Mouse (Mus musculus): ENCODE measurements around the gene Rtl5. TPM values are rescaled to one million over a fixed set of nuclear protein-coding genes. Genes with fewer than 3 reads are reported as not detected.

The Rtl5 gene
- polyA plus RNA-seq, 1 experiment from 2014 or later, result 5.0 TPM

DNA sequence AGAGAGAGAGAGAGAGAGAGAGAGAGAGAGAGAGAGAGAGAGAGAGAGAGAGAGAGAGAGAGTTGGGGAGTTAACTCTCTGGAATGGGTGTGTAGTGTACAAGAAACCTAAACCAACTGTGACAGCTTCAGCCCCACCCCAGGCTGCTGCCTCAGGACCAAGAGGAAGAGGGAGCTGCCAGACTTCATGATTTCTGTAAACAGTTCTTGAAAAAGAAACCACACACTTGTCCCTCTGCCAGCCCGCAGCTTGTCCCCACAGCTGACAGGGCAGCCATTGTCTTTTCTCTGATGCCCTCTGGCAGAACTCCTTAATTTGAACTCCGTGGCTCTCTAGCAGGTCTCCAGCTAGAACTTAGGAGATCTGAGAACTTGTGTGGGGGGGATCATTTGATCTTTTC is 10.2 kb downstream of the Rtl5 start:
- 28% methylated on average over 2 of the region's 2 CpGs for WGBS
- H3K27ac ChIP-seq (replicated peaks), result no peak overlapping the region

GRCm38 (mm10) chrX:102060243-102060642 is 10.9 kb downstream of the Rtl5 start:
- Histone ChIP-seq H3K27ac (replicated peaks) (no peak overlapping the region), H3K27me3 (peaks cover 19% of the 10 kb centered on the region), H3K9ac (no peak overlapping the region), H3K36me3 (no peaks in the 10 kb centered on the region), H3K4me1 (replicated peaks) (peaks cover 9% of the 10 kb centered on the region; the same call in 1 of the 2 replicates), H3K4me2 (no peak overlapping the region), H3K4me3 (no peak overlapping the region), H3K9me3 (no peaks in the 10 kb centered on the region)
- no peak for ATAC-seq (ENCODE audit: low read depth)
- WGBS, result 55% methylated on average over 5 of the region's 5 CpGs

More for the DNA sequence above, 10.2 kb downstream of the Rtl5 start:
- no peak overlapping the region for H3K9ac ChIP-seq
- no peaks in the 10 kb centered on the region for H3K9me3 ChIP-seq
- H3K4me3 ChIP-seq, result no peak overlapping the region
- peaks cover 23% of the 10 kb centered on the region for H3K27me3 ChIP-seq
- H3K4me2 ChIP-seq, result no peak overlapping the region
- ATAC-seq (ENCODE audit: low read depth), result no peak
- H3K36me3 ChIP-seq, result no peaks in the 10 kb centered on the region
- H3K4me1 ChIP-seq (replicated peaks), result peaks cover 12% of the 10 kb centered on the region

DNA sequence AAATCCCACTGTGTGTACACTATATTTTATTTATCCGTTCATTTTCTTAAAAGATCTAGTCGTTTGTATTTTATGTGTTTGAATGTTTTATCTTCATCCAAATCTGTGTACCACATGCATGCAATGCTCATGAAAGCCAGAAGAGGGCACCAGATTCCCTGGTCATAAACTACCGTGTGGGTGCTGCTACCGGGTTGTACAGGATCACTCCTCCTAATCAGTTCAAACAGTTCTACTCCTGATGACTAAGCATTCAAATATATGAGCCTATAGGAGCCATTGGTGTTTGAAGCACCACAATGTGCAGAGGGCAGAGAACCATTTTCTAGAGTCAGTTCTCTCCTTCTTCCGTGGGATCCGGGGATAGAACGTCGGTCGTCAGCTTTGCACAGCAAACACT is 11.7 kb downstream of the Rtl5 start:
- Histone ChIP-seq H3K27ac (replicated peaks) (no peak overlapping the region), H3K9me3 (no peaks in the 10 kb centered on the region), H3K9ac (no peak overlapping the region), H3K36me3 (no peaks in the 10 kb centered on the region), H3K4me1 (replicated peaks) (peaks cover 9% of the 10 kb centered on the region; the same call in 1 of the 2 replicates), H3K27me3 (peaks cover 19% of the 10 kb centered on the region), H3K4me3 (no peak overlapping the region), H3K4me2 (no peak overlapping the region)
- WGBS, result 63% methylated on average over 9 of the region's 9 CpGs
- no peak for ATAC-seq (ENCODE audit: low read depth)

- H3K4me3 ChIP-seq, result no peak overlapping the region
- no peak overlapping the region for H3K9ac ChIP-seq
- WGBS, result 84% methylated on average over 4 of the region's 4 CpGs
- H3K27ac ChIP-seq (replicated peaks), result no peak overlapping the region
- H3K9me3 ChIP-seq, result no peaks in the 10 kb centered on the region
- H3K36me3 ChIP-seq, result no peaks in the 10 kb centered on the region
- H3K4me2 ChIP-seq, result no peak overlapping the region
- peaks cover 21% of the 10 kb centered on the region for H3K27me3 ChIP-seq
- no peaks in the 10 kb centered on the region for H3K4me1 ChIP-seq (replicated peaks)
- ATAC-seq (ENCODE audit: low read depth), result no peak
These were observed 17.1 kb downstream of the Rtl5 start for GRCm38 (mm10) chrX:102054009-102054408.

DNA sequence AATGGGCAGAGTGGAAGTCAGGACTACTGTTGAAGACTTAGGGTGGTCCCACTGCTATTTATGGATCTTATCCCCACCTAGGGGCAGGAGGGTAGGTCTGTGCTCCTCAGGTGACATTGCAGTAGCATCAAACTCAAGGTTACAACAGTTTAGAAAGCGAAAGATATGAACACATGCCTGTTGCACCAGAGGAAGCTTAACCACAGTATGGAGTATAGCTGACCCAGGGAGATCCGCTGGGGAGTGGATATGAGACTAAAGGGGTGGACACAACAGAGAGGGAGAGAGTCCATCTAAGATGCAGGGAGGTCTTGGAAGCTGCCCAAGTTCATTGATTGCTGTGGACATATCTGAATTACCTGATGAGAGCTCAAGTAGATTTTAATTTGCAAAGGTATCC is 17.7 kb downstream of the Rtl5 start:
- Histone ChIP-seq H3K27ac (replicated peaks) (no peak overlapping the region), H3K4me2 (no peak overlapping the region), H3K4me1 (replicated peaks) (no peaks in the 10 kb centered on the region), H3K27me3 (peaks cover 22% of the 10 kb centered on the region), H3K9ac (no peak overlapping the region), H3K36me3 (no peaks in the 10 kb centered on the region), H3K4me3 (no peak overlapping the region), H3K9me3 (no peaks in the 10 kb centered on the region)
- WGBS, result 88% methylated on average over 2 of the region's 2 CpGs
- ATAC-seq (ENCODE audit: low read depth), result no peak

DNA sequence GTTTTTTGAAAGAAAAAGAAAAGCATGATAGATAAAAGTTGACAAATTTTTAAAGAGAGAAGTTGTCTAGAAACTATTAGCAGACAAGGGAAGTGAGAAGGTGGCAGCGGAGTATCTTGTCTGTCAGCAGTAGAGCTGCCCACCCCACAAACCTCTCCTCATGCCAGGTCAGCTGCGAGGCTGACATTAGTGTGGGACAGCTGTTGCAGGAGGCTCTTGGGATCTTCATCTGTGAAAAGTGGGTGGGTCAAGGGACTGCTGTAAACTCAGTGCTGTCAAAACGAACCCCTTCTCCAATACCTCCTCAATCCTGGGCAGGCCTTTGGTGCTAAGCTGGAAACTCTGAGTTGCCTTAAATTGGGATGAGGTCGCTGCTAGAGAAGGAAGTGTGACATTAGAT is 19.9 kb downstream of the Rtl5 start:
- Histone ChIP-seq H3K27ac (replicated peaks) (no peak overlapping the region), H3K9me3 (no peaks in the 10 kb centered on the region), H3K9ac (no peak overlapping the region), H3K4me2 (no peak overlapping the region), H3K4me3 (no peak overlapping the region), H3K4me1 (replicated peaks) (no peaks in the 10 kb centered on the region), H3K36me3 (no peaks in the 10 kb centered on the region), H3K27me3 (peaks cover 34% of the 10 kb centered on the region)
- ATAC-seq (ENCODE audit: low read depth), result no peak
- 86% methylated on average over 4 of the region's 4 CpGs for WGBS

GRCm38 (mm10) chrX:102050552-102050951 is 20.6 kb downstream of the Rtl5 start:
- Histone ChIP-seq H3K4me3 (no peak overlapping the region), H3K9ac (no peak overlapping the region), H3K4me2 (no peak overlapping the region), H3K9me3 (no peaks in the 10 kb centered on the region), H3K36me3 (no peaks in the 10 kb centered on the region), H3K4me1 (replicated peaks) (no peaks in the 10 kb centered on the region), H3K27ac (replicated peaks) (no peak overlapping the region), H3K27me3 (peaks cover 36% of the 10 kb centered on the region)
- no peak for ATAC-seq (ENCODE audit: low read depth)
- WGBS, result 90% methylated on average over 6 of the region's 6 CpGs

GRCm38 (mm10) chrX:102042386-102042785 is 28.7 kb downstream of the Rtl5 start:
- H3K4me1 ChIP-seq (replicated peaks), result no peaks in the 10 kb centered on the region
- no peak overlapping the region for H3K9ac ChIP-seq
- no peak for ATAC-seq (ENCODE audit: low read depth)
- no peaks in the 10 kb centered on the region for H3K36me3 ChIP-seq
- no peak overlapping the region for H3K27ac ChIP-seq (replicated peaks)
- peaks cover 32% of the 10 kb centered on the region for H3K27me3 ChIP-seq
- no peak overlapping the region for H3K4me3 ChIP-seq
- no peak overlapping the region for H3K4me2 ChIP-seq
- H3K9me3 ChIP-seq, result no peaks in the 10 kb centered on the region
- 87% methylated on average over 4 of the region's 4 CpGs for WGBS

- Histone ChIP-seq H3K9me3 (no peaks in the 10 kb centered on the region), H3K27ac (replicated peaks) (no peak overlapping the region), H3K4me2 (no peak overlapping the region), H3K4me3 (no peak overlapping the region), H3K9ac (no peak overlapping the region), H3K4me1 (replicated peaks) (no peaks in the 10 kb centered on the region), H3K27me3 (peaks cover 37% of the 10 kb centered on the region), H3K36me3 (no peaks in the 10 kb centered on the region)
- 67% methylated on average over 7 of the region's 7 CpGs for WGBS
- no peak for ATAC-seq (ENCODE audit: low read depth)
These were observed 29.5 kb downstream of the Rtl5 start for GRCm38 (mm10) chrX:102041562-102041961.

DNA sequence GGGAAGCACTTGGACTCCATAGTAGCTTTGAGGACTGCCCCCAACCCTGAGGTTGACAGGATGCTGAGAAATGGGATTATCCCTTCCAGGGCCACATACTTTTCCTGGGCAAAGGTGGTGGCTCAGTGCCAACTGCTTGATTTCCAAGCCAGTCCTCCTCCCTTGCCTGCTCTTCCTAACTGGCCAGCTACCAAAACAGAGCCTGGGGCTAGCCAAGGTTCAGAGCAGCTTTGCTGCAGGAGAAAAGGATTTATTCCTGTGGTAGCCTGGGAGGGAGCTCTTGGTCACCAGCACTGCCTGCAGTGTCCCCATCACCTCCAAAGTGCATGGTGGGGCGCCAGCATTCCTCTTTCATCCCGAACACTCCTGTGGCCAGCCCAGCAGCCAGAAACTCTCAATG is 33.6 kb downstream of the Rtl5 start:
- H3K27ac ChIP-seq (replicated peaks), result no peak overlapping the region
- no peaks in the 10 kb centered on the region for H3K4me1 ChIP-seq (replicated peaks)
- no peaks in the 10 kb centered on the region for H3K9me3 ChIP-seq
- H3K9ac ChIP-seq, result no peak overlapping the region
- no peaks in the 10 kb centered on the region for H3K36me3 ChIP-seq
- peaks cover 50% of the 10 kb centered on the region for H3K27me3 ChIP-seq
- WGBS, result 64% methylated on average over 2 of the region's 2 CpGs
- H3K4me3 ChIP-seq, result no peak overlapping the region
- H3K4me2 ChIP-seq, result no peak overlapping the region
- no peak for ATAC-seq (ENCODE audit: low read depth)

DNA sequence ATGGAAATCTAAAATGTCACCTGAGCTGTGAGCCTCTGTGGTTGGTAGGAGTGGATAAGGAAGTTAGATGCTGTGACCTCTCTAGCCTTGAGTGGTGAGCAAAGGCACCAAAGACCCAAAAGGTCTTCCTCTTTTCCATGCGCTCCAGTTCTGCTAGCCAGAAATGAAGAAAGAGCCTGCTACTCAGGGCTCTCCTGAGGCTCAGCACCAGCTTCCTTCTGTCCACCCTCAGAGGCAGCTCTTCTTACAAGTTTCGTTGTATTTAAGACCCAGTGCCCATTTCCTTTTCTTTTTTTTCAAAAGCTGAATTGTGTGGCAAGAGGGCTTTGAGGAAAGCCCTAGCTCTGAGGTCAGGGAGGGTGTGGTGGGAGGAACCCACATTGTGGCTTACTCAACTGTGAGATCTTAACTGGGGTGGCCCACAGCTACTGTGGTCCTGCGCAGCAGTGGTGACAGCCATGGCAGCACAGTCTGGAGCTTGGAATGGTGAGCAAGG is 34.2 kb downstream of the Rtl5 start:
- no peak overlapping the region for H3K27ac ChIP-seq (replicated peaks)
- peaks cover 47% of the 10 kb centered on the region for H3K27me3 ChIP-seq
- ATAC-seq (ENCODE audit: low read depth), result no peak
- H3K9me3 ChIP-seq, result no peaks in the 10 kb centered on the region
- no peak overlapping the region for H3K9ac ChIP-seq
- H3K4me1 ChIP-seq (replicated peaks), result no peaks in the 10 kb centered on the region
- no peak overlapping the region for H3K4me2 ChIP-seq
- no peak overlapping the region for H3K4me3 ChIP-seq
- no peaks in the 10 kb centered on the region for H3K36me3 ChIP-seq
- WGBS, result 65% methylated on average over 3 of the region's 3 CpGs

DNA sequence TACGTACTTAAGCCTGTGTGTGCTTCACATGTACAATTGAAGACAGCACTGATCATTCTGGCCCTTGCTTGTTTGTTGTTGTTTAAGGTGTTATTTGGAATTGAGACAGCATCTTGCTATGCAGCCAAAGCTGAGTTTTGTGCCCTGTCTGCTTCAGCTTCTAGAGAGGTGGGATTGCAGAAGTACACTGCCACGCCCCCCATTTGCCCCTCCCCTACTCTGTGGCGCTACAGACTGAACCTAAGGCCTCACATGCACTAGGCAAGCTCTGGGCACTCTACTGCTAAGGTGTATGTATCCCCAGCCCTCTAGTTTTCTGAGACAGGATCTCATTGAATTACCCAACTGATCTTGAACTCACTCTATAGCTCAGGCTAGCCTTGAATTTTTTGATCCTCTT is 35.4 kb downstream of the Rtl5 start:
- 50% methylated on average over 3 of the region's 3 CpGs for WGBS
- Histone ChIP-seq H3K9me3 (no peaks in the 10 kb centered on the region), H3K4me1 (replicated peaks) (no peaks in the 10 kb centered on the region), H3K27me3 (peaks cover 55% of the 10 kb centered on the region), H3K9ac (no peak overlapping the region), H3K4me2 (no peak overlapping the region), H3K27ac (replicated peaks) (no peak overlapping the region), H3K4me3 (no peak overlapping the region), H3K36me3 (no peaks in the 10 kb centered on the region)
- no peak for ATAC-seq (ENCODE audit: low read depth)

GRCm38 (mm10) chrX:102033566-102033965 is 37.5 kb downstream of the Rtl5 start:
- Histone ChIP-seq H3K9me3 (no peaks in the 10 kb centered on the region), H3K4me3 (no peak overlapping the region), H3K4me2 (no peak overlapping the region), H3K9ac (no peak overlapping the region), H3K4me1 (replicated peaks) (no peaks in the 10 kb centered on the region), H3K36me3 (no peaks in the 10 kb centered on the region), H3K27ac (replicated peaks) (no peak overlapping the region), H3K27me3 (peaks cover 65% of the 10 kb centered on the region)
- no peak for ATAC-seq (ENCODE audit: low read depth)
- WGBS, result 92% methylated on average over 2 of the region's 2 CpGs
